Mouse (Mus musculus) layer of hippocampus, adult 2 months (tissue): ENCODE results near the gene Rd3l. TPM values are rescaled to one million over a fixed set of nuclear protein-coding genes. Genes with fewer than 3 reads are reported as not detected.

Experiments
- DNase-seq, 2 experiments: peaks; one replicate each; pipeline ENCODE4 v3.0.0; 2022; ENCODE audit warnings: low spot score in 2 of 2
- H3K27ac ChIP-seq: fragments of 200-600 bp; 2 replicates; pipeline ENCODE4 v1.8.1; 2022
- H3K4me3 ChIP-seq: fragments of 200-600 bp; 2 replicates; pipeline ENCODE4 v1.8.1; 2022; ENCODE audit warnings: mild to moderate bottlenecking
- CTCF ChIP-seq: fragments of 200-600 bp; conservative IDR thresholded peaks from 2 replicates; pipeline ENCODE4 v1.8.1; 2022; ENCODE audit warnings: antibody characterized with exemption, mild to moderate bottlenecking, moderate library complexity
- total RNA-seq, 2 experiments: library from RNA; stranded (reverse); gene quantifications; 2 replicates each; pipeline ENCODE4 v1.2.3; 2021

Gene Rd3l
- total RNA-seq, 2 experiments from 2014 or later = not detected

- TF ChIP-seq CTCF = no peak
- Histone ChIP-seq H3K4me3 (no peak overlapping the region), H3K27ac (no peak overlapping the region)
- DNase-seq = no peak
Observed at GRCm38 (mm10) chr12:111931411-111932025, 49.6 kb downstream of the Rd3l start.

Other genes starting within 250 kb of the Rd3l start
- 100 to 1,000 TPM; 654 to 684 TPM for gene Klc1, start 222.5 kb downstream of the Rd3l start, total RNA-seq
- 1 to 10 TPM; 3.2 to 4.2 TPM for gene Xrcc3, start 167.4 kb downstream of the Rd3l start, total RNA-seq
- 10 to 100 TPM; 20.0 to 20.6 TPM for gene Zfyve21, start 167.1 kb downstream of the Rd3l start, total RNA-seq
- 100 to 1,000 TPM; 101 to 106 TPM for gene Ppp1r13b, start 73.2 kb downstream of the Rd3l start, total RNA-seq
- 100 to 1,000 TPM; 331 to 353 TPM for gene Atp5mpl, start 14.3 kb downstream of the Rd3l start, total RNA-seq
- under 1 TPM in 1 of 2 experiments, not detected in 1; 0.44 TPM for gene Tdrd9, start 9.8 kb downstream of the Rd3l start, total RNA-seq
- 1 to 10 TPM; 1.4 to 3.4 TPM for gene Aspg, start 125.4 kb upstream of the Rd3l start, total RNA-seq
- 1 to 10 TPM; 5.0 to 5.8 TPM for gene Kif26a, start 164.9 kb upstream of the Rd3l start, total RNA-seq